Mouse (Mus musculus) midbrain, embryonic 13.5 days (tissue): ENCODE measurements at regions not wholly inside any gene's neighbourhood (a gene's known extent, or its start where the extent isn't known, plus 50 kb on each side); places are given as distances from the start of the nearest gene placed in this dataset.

ENCODE experiments used
- ATAC-seq: fragments of 200-750 bp; cut with Nextera tagmentation; 2 replicates; pipeline ENCODE4 v1.8.0; 2017; ENCODE audit warnings: mild to moderate bottlenecking, moderate TSS enrichment, moderate library complexity
- H3K27ac ChIP-seq: fragments of 300-500 bp; sonication (generic); 2 replicates; pipeline ENCODE4 v1.5.1; 2015; ENCODE audit warnings: inconsistent platforms, mild to moderate bottlenecking, moderate library complexity
- H3K27me3 ChIP-seq: fragments of 300-500 bp; sonication (generic); 2 replicates; pipeline ENCODE4 v1.6.1; 2015; ENCODE audit warnings: mild to moderate bottlenecking, inconsistent platforms
- H3K36me3 ChIP-seq: fragments of 300-500 bp; sonication (generic); 2 replicates; pipeline ENCODE4 v1.6.1; 2015; ENCODE audit warnings: mild to moderate bottlenecking, inconsistent platforms
- H3K4me1 ChIP-seq: fragments of 300-500 bp; sonication (generic); replicated peaks from 2 replicates; pipeline ENCODE4 v1.6.1; 2015; ENCODE audit warnings: inconsistent platforms
- H3K4me2 ChIP-seq: fragments of 300-500 bp; sonication (generic); replicated peaks from 2 replicates; pipeline ENCODE4 v1.6.1; 2015; ENCODE audit warnings: moderate library complexity, mild to moderate bottlenecking, inconsistent platforms
- H3K4me3 ChIP-seq: fragments of 300-500 bp; sonication (generic); replicated peaks from 2 replicates; pipeline ENCODE4 v1.5.1; 2015; ENCODE audit warnings: mild to moderate bottlenecking, inconsistent platforms
- H3K9ac ChIP-seq: fragments of 300-500 bp; sonication (generic); replicated peaks from 2 replicates; pipeline ENCODE4 v1.6.1; 2015; ENCODE audit warnings: mild to moderate bottlenecking, inconsistent platforms
- H3K9me3 ChIP-seq: fragments of 300-500 bp; sonication (generic); 2 replicates; pipeline ENCODE4 v1.6.1; 2016; ENCODE audit warnings: mild to moderate bottlenecking, inconsistent platforms
- WGBS: fragments of 180-500 bp; shearing (Covaris S2); methylation state at CpG from one replicate; pipeline ENCODE4 v1.1.7; 2015; 5-methylcytosine and 5-hydroxymethylcytosine counted together

DNA sequence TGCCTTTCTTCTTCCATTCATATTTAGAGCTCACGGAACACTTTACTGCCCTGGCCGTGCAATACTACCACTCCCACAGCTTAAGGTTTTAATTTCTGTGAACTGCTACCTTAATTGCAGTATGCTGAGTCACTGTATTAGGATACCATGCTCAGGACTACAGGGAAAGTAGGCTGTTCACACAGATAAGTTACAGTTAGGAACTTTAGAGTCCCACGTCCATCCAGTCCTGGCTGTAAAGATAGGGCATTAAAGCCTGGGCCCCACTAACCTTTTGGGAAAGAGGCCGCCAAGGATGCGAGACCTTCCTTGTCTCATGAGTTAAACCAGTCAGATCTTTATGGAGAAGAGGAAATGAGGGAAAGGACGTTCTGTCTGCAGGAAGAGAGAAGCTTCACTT is 574.6 kb downstream of the Stpg2 start:
- no peaks in the 10 kb centered on the region for H3K9me3 ChIP-seq
- H3K27ac ChIP-seq = no peak overlapping the region
- ATAC-seq = no peak
- no peak overlapping the region for H3K9ac ChIP-seq
- no peaks in the 10 kb centered on the region for H3K36me3 ChIP-seq
- no peak overlapping the region for H3K4me3 ChIP-seq
- no peak overlapping the region for H3K4me2 ChIP-seq
- H3K4me1 ChIP-seq = peaks cover 4% of the 10 kb centered on the region
- WGBS = 80% methylated on average over 6 of the region's 6 CpGs
- H3K27me3 ChIP-seq = no peaks in the 10 kb centered on the region

DNA sequence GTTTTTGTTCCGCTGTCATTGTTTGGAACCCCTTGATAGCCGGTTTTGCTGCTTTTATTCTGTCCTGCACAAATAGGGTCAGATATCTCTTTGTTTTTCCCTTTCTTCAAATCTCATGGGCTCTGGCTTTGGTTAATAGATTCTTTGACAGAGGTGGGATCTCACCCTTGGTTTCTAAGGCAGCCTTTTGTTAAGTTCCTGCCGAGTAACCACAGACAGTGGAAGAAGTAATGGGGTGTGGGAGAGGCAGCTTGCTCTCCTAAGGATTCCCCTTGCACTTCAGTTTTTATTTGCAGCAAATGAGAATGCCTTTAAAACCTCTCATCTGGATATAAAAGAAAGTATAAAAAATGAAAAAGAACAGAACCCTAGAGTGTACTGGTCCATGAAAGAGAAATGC is 577.9 kb downstream of the Stpg2 start:
- no peak overlapping the region for H3K9ac ChIP-seq
- 0 out of 2 replicates have a peak, but pooled peaks have one; percentile 24 for ATAC-seq
- H3K4me1 ChIP-seq = peaks cover 4% of the 10 kb centered on the region
- 16% methylated on average over 3 of the region's 3 CpGs for WGBS
- H3K27ac ChIP-seq = no peak overlapping the region
- no peak overlapping the region for H3K4me2 ChIP-seq
- H3K27me3 ChIP-seq = no peaks in the 10 kb centered on the region
- no peak overlapping the region for H3K4me3 ChIP-seq
- no peaks in the 10 kb centered on the region for H3K36me3 ChIP-seq
- H3K9me3 ChIP-seq = no peaks in the 10 kb centered on the region

GRCm38 (mm10) chr3:139786510-139786909 is 581.0 kb downstream of the Stpg2 start:
- H3K27ac ChIP-seq = no peak overlapping the region
- no peaks in the 10 kb centered on the region for H3K9me3 ChIP-seq
- no peaks in the 10 kb centered on the region for H3K36me3 ChIP-seq
- no peak overlapping the region for H3K9ac ChIP-seq
- WGBS = 92% methylated on average over 1 of the region's 1 CpGs
- H3K27me3 ChIP-seq = no peaks in the 10 kb centered on the region
- no peak overlapping the region for H3K4me2 ChIP-seq
- ATAC-seq = no peak
- H3K4me1 ChIP-seq = peaks cover 4% of the 10 kb centered on the region
- H3K4me3 ChIP-seq = no peak overlapping the region

DNA sequence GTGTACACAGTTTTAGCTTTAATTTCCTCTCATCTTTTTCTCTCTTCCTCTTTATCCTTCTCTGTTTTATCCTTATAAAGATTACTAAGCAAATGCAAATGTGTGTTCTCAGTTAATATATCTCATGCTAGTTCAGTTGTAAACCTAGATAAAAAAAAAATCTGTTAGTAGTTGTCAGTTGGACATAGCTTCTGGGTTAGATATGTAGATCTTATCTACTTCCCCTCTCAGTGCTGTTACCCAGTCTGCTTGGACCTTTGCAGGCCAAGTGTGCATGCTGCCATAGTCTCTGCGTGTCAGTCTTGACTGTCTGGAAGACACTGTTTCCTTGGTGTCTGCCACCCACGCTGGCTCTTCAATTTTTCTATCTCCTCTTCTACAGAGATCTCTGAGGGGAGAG is 583.4 kb downstream of the Stpg2 start:
- Histone ChIP-seq H3K4me1 (no peaks in the 10 kb centered on the region), H3K9me3 (no peaks in the 10 kb centered on the region), H3K36me3 (no peaks in the 10 kb centered on the region), H3K4me2 (no peak overlapping the region), H3K27ac (no peak overlapping the region), H3K27me3 (no peaks in the 10 kb centered on the region), H3K4me3 (no peak overlapping the region), H3K9ac (no peak overlapping the region)
- WGBS = 88% methylated on average over 2 of the region's 2 CpGs
- no peak for ATAC-seq

GRCm38 (mm10) chr3:139796685-139797084 is 591.2 kb downstream of the Stpg2 start:
- Histone ChIP-seq H3K4me2 (no peak overlapping the region), H3K36me3 (no peaks in the 10 kb centered on the region), H3K27me3 (no peaks in the 10 kb centered on the region), H3K4me1 (no peaks in the 10 kb centered on the region), H3K9ac (no peak overlapping the region), H3K27ac (no peak overlapping the region), H3K9me3 (no peaks in the 10 kb centered on the region; the same call in 1 of the 2 replicates), H3K4me3 (no peak overlapping the region)
- WGBS = 67% methylated on average over 1 of the region's 1 CpGs
- ATAC-seq = no peak

DNA sequence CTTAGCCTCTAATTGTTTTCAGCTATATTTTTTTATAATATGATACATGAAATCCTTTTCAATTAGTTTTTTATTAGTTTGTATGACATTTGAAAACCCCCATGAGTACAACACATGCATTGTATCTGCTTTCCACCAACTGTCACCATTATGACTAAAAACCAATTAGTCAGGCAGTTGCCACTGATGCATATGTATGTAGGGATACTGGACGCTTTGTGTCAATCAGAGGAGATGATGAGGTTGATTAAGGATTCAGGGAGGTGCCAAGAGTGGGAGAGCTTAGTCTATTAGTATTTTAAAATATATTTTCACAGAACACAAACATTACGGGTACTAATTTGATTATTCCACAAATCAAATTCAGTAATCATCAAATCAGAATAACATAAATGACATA is 593.6 kb downstream of the Stpg2 start:
- Histone ChIP-seq H3K4me1 (peaks cover 5% of the 10 kb centered on the region; the same call in 1 of the 2 replicates), H3K27ac (no peak overlapping the region), H3K4me3 (no peak overlapping the region), H3K4me2 (no peak overlapping the region), H3K9me3 (no peaks in the 10 kb centered on the region; the same call in 1 of the 2 replicates), H3K9ac (no peak overlapping the region), H3K36me3 (no peaks in the 10 kb centered on the region), H3K27me3 (no peaks in the 10 kb centered on the region)
- peak; percentile 53; the same call in 1 of the 2 replicates for ATAC-seq
- WGBS = 65% methylated on average over 2 of the region's 2 CpGs

- Histone ChIP-seq H3K27ac (no peak overlapping the region), H3K4me1 (peaks cover 5% of the 10 kb centered on the region; the same call in 1 of the 2 replicates), H3K36me3 (no peaks in the 10 kb centered on the region), H3K4me2 (no peak overlapping the region), H3K9me3 (no peaks in the 10 kb centered on the region), H3K4me3 (no peak overlapping the region), H3K9ac (no peak overlapping the region), H3K27me3 (no peaks in the 10 kb centered on the region)
- ATAC-seq = 0 out of 2 replicates have a peak, but pooled peaks have one; percentile 53
- WGBS = 27% methylated on average over 7 of the region's 7 CpGs
Observed at GRCm38 (mm10) chr3:139802716-139803710, 597.5 kb downstream of the Stpg2 start.

GRCm38 (mm10) chr3:139828014-139828413 is 622.5 kb downstream of the Stpg2 start:
- no peak overlapping the region for H3K4me2 ChIP-seq
- H3K4me1 ChIP-seq = no peaks in the 10 kb centered on the region
- ATAC-seq = no peak
- H3K36me3 ChIP-seq = no peaks in the 10 kb centered on the region
- WGBS = 92% methylated on average over 10 of the region's 10 CpGs
- H3K4me3 ChIP-seq = no peak overlapping the region
- H3K27ac ChIP-seq = no peak overlapping the region
- no peaks in the 10 kb centered on the region for H3K9me3 ChIP-seq
- H3K27me3 ChIP-seq = no peaks in the 10 kb centered on the region
- H3K9ac ChIP-seq = no peak overlapping the region

DNA sequence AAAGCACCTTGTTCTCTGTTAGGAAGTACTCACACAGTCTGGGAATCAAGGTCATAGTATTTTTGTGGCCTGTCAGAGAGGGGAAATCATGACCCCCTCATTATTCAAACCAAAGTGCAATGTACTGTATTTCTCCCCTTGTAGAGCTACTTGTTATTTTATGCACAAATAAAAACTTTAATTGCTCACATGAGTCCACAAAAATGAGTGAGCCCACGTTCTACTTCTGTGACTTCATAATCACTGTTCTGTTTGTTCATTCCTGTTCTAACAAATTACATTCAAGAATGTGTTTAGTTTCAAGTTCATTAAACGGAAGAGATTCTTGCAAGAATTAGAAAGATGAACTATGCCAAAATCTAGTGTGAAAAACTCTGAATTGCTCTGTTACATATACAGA is 623.1 kb downstream of the Stpg2 start:
- Histone ChIP-seq H3K27ac (no peak overlapping the region), H3K9me3 (no peaks in the 10 kb centered on the region), H3K36me3 (no peaks in the 10 kb centered on the region), H3K4me2 (no peak overlapping the region), H3K27me3 (no peaks in the 10 kb centered on the region), H3K4me3 (no peak overlapping the region), H3K9ac (no peak overlapping the region), H3K4me1 (no peaks in the 10 kb centered on the region)
- no peak for ATAC-seq
- 81% methylated on average over 2 of the region's 2 CpGs for WGBS

GRCm38 (mm10) chr3:139832599-139832998 is 627.1 kb downstream of the Stpg2 start:
- ATAC-seq = no peak
- Histone ChIP-seq H3K36me3 (no peaks in the 10 kb centered on the region), H3K27ac (no peak overlapping the region), H3K27me3 (no peaks in the 10 kb centered on the region), H3K4me2 (no peak overlapping the region), H3K4me1 (no peaks in the 10 kb centered on the region), H3K4me3 (no peak overlapping the region), H3K9ac (no peak overlapping the region), H3K9me3 (no peaks in the 10 kb centered on the region)
- WGBS = 90% methylated on average over 5 of the region's 5 CpGs

DNA sequence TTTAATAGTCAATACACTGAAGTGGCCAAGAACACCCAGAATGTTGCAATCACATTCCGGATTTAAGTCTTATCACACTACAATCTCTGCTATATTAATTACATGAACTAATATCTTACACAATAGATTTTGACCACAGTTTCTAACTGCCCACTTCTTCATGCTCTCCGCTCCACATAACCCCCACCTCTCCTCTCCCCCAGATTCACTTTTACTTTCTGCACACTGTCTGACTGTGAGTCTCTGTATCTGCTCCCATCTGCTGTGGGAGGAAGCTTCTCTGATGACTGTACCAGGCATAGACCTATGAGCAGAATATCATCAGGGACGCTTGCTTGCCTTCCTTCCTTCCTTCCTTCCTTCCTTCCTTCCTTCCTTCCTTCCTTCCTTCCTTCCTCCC is 636.5 kb downstream of the Stpg2 start:
- no peak for ATAC-seq
- WGBS = 89% methylated on average over 3 of the region's 3 CpGs
- no peak overlapping the region for H3K4me2 ChIP-seq

GRCm38 (mm10) chr3:139842988-139843605 is 637.6 kb downstream of the Stpg2 start:
- Histone ChIP-seq H3K4me3 (no peak overlapping the region), H3K4me1 (no peaks in the 10 kb centered on the region), H3K4me2 (no peak overlapping the region), H3K9me3 (no peaks in the 10 kb centered on the region), H3K36me3 (no peaks in the 10 kb centered on the region), H3K27ac (no peak overlapping the region), H3K27me3 (no peaks in the 10 kb centered on the region), H3K9ac (no peak overlapping the region)
- WGBS = 97% methylated on average over 5 of the region's 5 CpGs
- no peak for ATAC-seq

More for the DNA sequence above, 636.5 kb downstream of the Stpg2 start:
- Histone ChIP-seq H3K9ac (no peak overlapping the region), H3K36me3 (no peaks in the 10 kb centered on the region), H3K27me3 (no peaks in the 10 kb centered on the region), H3K4me3 (no peak overlapping the region), H3K4me1 (no peaks in the 10 kb centered on the region), H3K9me3 (no peaks in the 10 kb centered on the region), H3K27ac (no peak overlapping the region)
